ENCODE assay signal across 10 mouse cellular contexts in genomic region chr2:168694379-168695026, GRCm38 (mm10). TPM values are rescaled to one million over a fixed set of nuclear protein-coding genes. Genes with fewer than 3 reads are reported as not detected.
DNase-seq lines count a peak whose midpoint lies in the region; ATAC-seq lines count a peak whose summit lies in the region.
"Had no signal": no experiment of that assay in that cellular context is flagged by ENCODE, and none has a peak within 500 bp of the region (broad histone marks: within the 10 kb centered on the region; RNA-seq: fewer than 3 reads in every experiment).

No protein-coding gene starts in this region.

- WGBS in liver, embryonic 11.5 days = 40% methylated on average over 27 of the region's 27 CpGs
- WGBS in liver, embryonic 12.5 days (ENCODE audit: insufficient replicate concordance) = 54% methylated on average over 27 of the region's 27 CpGs
- 2% methylated on average over 27 of the region's 27 CpGs for WGBS in forebrain, embryonic 11.5 days
- 15% methylated on average over 27 of the region's 27 CpGs for WGBS in stomach, embryonic 14.5 days

- no peaks in the 10 kb centered on the region for H3K9me3 ChIP-seq in liver, embryonic 11.5 days (ENCODE audit: control insufficient read depth, low read length)
- no peaks in the 10 kb centered on the region for H3K9me3 ChIP-seq in liver, embryonic 12.5 days (replicated peaks)
- no peaks in the 10 kb centered on the region; the same call in 1 of the 2 replicates for H3K9me3 ChIP-seq in forebrain, embryonic 11.5 days (ENCODE audit: control insufficient read depth, low read length)
- no peaks in the 10 kb centered on the region for H3K9me3 ChIP-seq in stomach, embryonic 14.5 days (ENCODE audit: control insufficient read depth, low read depth, low read length)

- no peak for DNase-seq in liver, embryonic 11.5 days (ENCODE audit: low spot score)
- peak; percentile 79 for DNase-seq in forebrain, embryonic 11.5 days (ENCODE audit: low spot score)
- peak; percentile 33 to 60 for DNase-seq in kidney, postnatal 4 days
- DNase-seq in cerebellum, adult 18-20 months = no peak
- DNase-seq: cerebellum, postnatal 36 days had no signal

- H3K4me1 ChIP-seq in liver, embryonic 11.5 days (replicated peaks; ENCODE audit: control insufficient read depth, insufficient read depth, low read length) = no peaks in the 10 kb centered on the region
- peaks cover 4% of the 10 kb centered on the region; the same call in 1 of the 2 replicates for H3K4me1 ChIP-seq in liver, embryonic 12.5 days
- peaks cover 5% of the 10 kb centered on the region; the same call in 1 of the 2 replicates for H3K4me1 ChIP-seq in forebrain, embryonic 11.5 days (replicated peaks; ENCODE audit: control insufficient read depth, insufficient read depth, low read length)
- H3K4me1 ChIP-seq in stomach, embryonic 14.5 days (ENCODE audit: control insufficient read depth, insufficient read depth, low read length) = peaks cover 4% of the 10 kb centered on the region; the same call in 1 of the 2 replicates

- H3K4me2 ChIP-seq in liver, embryonic 11.5 days = peak overlapping the region; percentile 15; the same call in 1 of the 2 replicates
- no peak overlapping the region for H3K4me2 ChIP-seq in liver, embryonic 12.5 days
- H3K4me2 ChIP-seq in forebrain, embryonic 11.5 days (ENCODE audit: low read depth, low read length, severe bottlenecking) = peak overlapping the region; percentile 28
- peak overlapping the region; percentile 3; the same call in 1 of the 2 replicates for H3K4me2 ChIP-seq in stomach, embryonic 14.5 days (replicated peaks; ENCODE audit: low read depth, low read length)

- H3K27ac ChIP-seq in liver, embryonic 11.5 days (ENCODE audit: low read depth, low read length) = no peak overlapping the region
- no peak overlapping the region for H3K27ac ChIP-seq in liver, embryonic 12.5 days
- H3K27ac ChIP-seq in forebrain, embryonic 11.5 days (ENCODE audit: low read depth, low read length) = peak overlapping the region; percentile 74
- H3K27ac ChIP-seq in stomach, embryonic 14.5 days (ENCODE audit: low read length) = no peak overlapping the region

- H3K27me3 ChIP-seq in liver, embryonic 11.5 days (replicated peaks; ENCODE audit: control insufficient read depth, insufficient read depth, low read length) = no peaks in the 10 kb centered on the region
- no peaks in the 10 kb centered on the region for H3K27me3 ChIP-seq in liver, embryonic 12.5 days (replicated peaks)
- no peaks in the 10 kb centered on the region for H3K27me3 ChIP-seq in forebrain, embryonic 11.5 days (ENCODE audit: control insufficient read depth, insufficient read depth, low read length)
- no peaks in the 10 kb centered on the region for H3K27me3 ChIP-seq in stomach, embryonic 14.5 days (ENCODE audit: control insufficient read depth, insufficient read depth, low read length)
- H3K27me3 ChIP-seq: Patski had no signal

- H3K36me3 ChIP-seq in liver, embryonic 11.5 days (ENCODE audit: control insufficient read depth, insufficient read depth, low read length) = no peaks in the 10 kb centered on the region
- H3K36me3 ChIP-seq in liver, embryonic 12.5 days = no peaks in the 10 kb centered on the region
- H3K36me3 ChIP-seq in forebrain, embryonic 11.5 days (ENCODE audit: control insufficient read depth, insufficient read depth, low read length) = no peaks in the 10 kb centered on the region
- no peaks in the 10 kb centered on the region for H3K36me3 ChIP-seq in stomach, embryonic 14.5 days (ENCODE audit: control insufficient read depth, insufficient read depth, low read length)

- H3K9ac ChIP-seq in liver, embryonic 11.5 days (ENCODE audit: low read depth, low read length) = no peak overlapping the region
- H3K9ac ChIP-seq in liver, embryonic 12.5 days = no peak overlapping the region
- no peak overlapping the region for H3K9ac ChIP-seq in forebrain, embryonic 11.5 days (ENCODE audit: low read length)
- H3K9ac ChIP-seq in stomach, embryonic 14.5 days (replicated peaks; ENCODE audit: low read depth, low read length) = no peak overlapping the region

- ATAC-seq in liver, embryonic 11.5 days (replicated peaks; ENCODE audit: low FRiP score) = no peak
- no peak for ATAC-seq in liver, embryonic 12.5 days
- peak; percentile 87 for ATAC-seq in forebrain, embryonic 11.5 days (replicated peaks; ENCODE audit: low FRiP score)
- no peak for ATAC-seq in stomach, embryonic 14.5 days (ENCODE audit: insufficient number of reproducible peaks, insufficient read depth, low FRiP score, low read depth)
- ATAC-seq in granulocyte monocyte progenitor cell, adult 5-6 weeks (replicated peaks; ENCODE audit: poor library complexity, severe bottlenecking) = no peak
- ATAC-seq in megakaryocyte, adult 5-6 weeks (ENCODE audit: poor library complexity, severe bottlenecking) = no peak
- ATAC-seq: Patski had no signal

- no peak overlapping the region for H3K4me3 ChIP-seq in liver, embryonic 11.5 days (ENCODE audit: low read depth, low read length)
- no peak overlapping the region for H3K4me3 ChIP-seq in liver, embryonic 12.5 days
- H3K4me3 ChIP-seq in forebrain, embryonic 11.5 days (ENCODE audit: low read depth, low read length) = no peak overlapping the region
- no peak overlapping the region for H3K4me3 ChIP-seq in stomach, embryonic 14.5 days (ENCODE audit: low read depth, low read length)

RNA-seq across cellular contexts. Expression of gene Atp9a, which starts 47.7 kb away (rescaled TPM):
- polyA plus RNA-seq in liver, embryonic 11.5 days (2014; fragmentation: Nextera tagmentation; extraction: Ambion mirVana) = 4.4 and 5.5 TPM in 2 replicates
- polyA plus RNA-seq in liver, embryonic 12.5 days (2016; fragmentation: Nextera tagmentation; extraction: Ambion mirVana) = 3.7 and 4.3 TPM in 2 replicates
- 18.0 and 18.6 TPM in 2 replicates for polyA plus RNA-seq in forebrain, embryonic 11.5 days (2014; fragmentation: Nextera tagmentation; extraction: Ambion mirVana)
- polyA plus RNA-seq in stomach, embryonic 14.5 days (2014; fragmentation: Nextera tagmentation; extraction: Ambion mirVana) = 12.6 and 14.3 TPM in 2 replicates
- total RNA-seq in granulocyte monocyte progenitor cell, adult 5-6 weeks (2014; fragmentation: Nextera tagmentation) = 0.62 TPM in 1 of 2 replicates, not detected in the other
- total RNA-seq in granulocyte monocyte progenitor cell, adult 5-6 weeks (2017) = 0.56 and 0.82 TPM in 2 replicates
- total RNA-seq in megakaryocyte, adult 5-6 weeks (2015) = 0.04 and 0.14 TPM in 2 replicates
- total RNA-seq in megakaryocyte, adult 5-6 weeks (2017) = 0.16 and 0.18 TPM in 2 replicates

Comparison
In these comparisons a context has a peak if more than half of its experiments do, and no peak if none do; other contexts are left out.
1. DNase-seq: peak in forebrain, embryonic 11.5 days (single experiment) and kidney, postnatal 4 days (2 of 2); none in liver, embryonic 11.5 days (single experiment) and cerebellum, adult 18-20 months (0 of 2).